Mouse (Mus musculus) limb, embryonic 14.5 days (tissue): ENCODE measurements around the gene Aspg. TPM values are rescaled to one million over a fixed set of nuclear protein-coding genes. Genes with fewer than 3 reads are reported as not detected.

Experiments
- ATAC-seq: fragments of 200-750 bp; cut with Nextera tagmentation; 2 replicates; pipeline ENCODE4 v1.8.0; 2017; ENCODE audit warnings: low read depth, moderate number of reproducible peaks, moderate TSS enrichment; ENCODE audit not compliant: low FRiP score
- DNase-seq: peaks from one replicate; pipeline ENCODE4 v3.0.0-alpha.2; 2015; ENCODE audit warnings: low spot score
- H3K27ac ChIP-seq: fragments of 300-500 bp; sonication (generic); replicated peaks from 2 replicates; pipeline ENCODE4 v1.5.1; 2014; ENCODE audit warnings: low read depth, mild to moderate bottlenecking, low read length, moderate library complexity, mixed read lengths
- H3K27me3 ChIP-seq: fragments of 300-500 bp; sonication (generic); 2 replicates; pipeline ENCODE4 v1.6.1; 2014; ENCODE audit warnings: low read length, mixed read lengths; ENCODE audit not compliant: control insufficient read depth, insufficient read depth
- H3K36me3 ChIP-seq: fragments of 300-500 bp; sonication (generic); 2 replicates; pipeline ENCODE4 v1.6.1; 2014; ENCODE audit warnings: mild to moderate bottlenecking, low read length, moderate library complexity, mixed read lengths; ENCODE audit not compliant: control insufficient read depth, insufficient read depth
- H3K4me1 ChIP-seq: fragments of 300-500 bp; sonication (generic); 2 replicates; pipeline ENCODE4 v1.6.1; 2014; ENCODE audit warnings: antibody characterized with exemption, low read length, mixed read lengths; ENCODE audit not compliant: control insufficient read depth, insufficient read depth
- H3K4me2 ChIP-seq: fragments of 300-500 bp; sonication (generic); replicated peaks from 2 replicates; pipeline ENCODE4 v1.6.1; 2014; ENCODE audit warnings: low read depth, mild to moderate bottlenecking, low read length, moderate library complexity; ENCODE audit not compliant: severe bottlenecking
- H3K4me3 ChIP-seq: fragments of 300-500 bp; sonication (generic); replicated peaks from 2 replicates; pipeline ENCODE4 v1.5.1; 2014; ENCODE audit warnings: low read length
- H3K9ac ChIP-seq: fragments of 300-500 bp; sonication (generic); 2 replicates; pipeline ENCODE4 v1.6.1; 2014; ENCODE audit warnings: mild to moderate bottlenecking, low read depth, low read length, moderate library complexity; ENCODE audit not compliant: severe bottlenecking
- H3K9me3 ChIP-seq: fragments of 300-500 bp; sonication (generic); 2 replicates; pipeline ENCODE4 v1.6.1; 2016; ENCODE audit warnings: low read length; ENCODE audit not compliant: control insufficient read depth
- POLR2A ChIP-seq: fragments of 200-500 bp; IDR thresholded peaks from 2 replicates; pipeline ENCODE4 v1.8.0; 2012; ENCODE audit warnings: inconsistent platforms, mild to moderate bottlenecking, moderate library complexity, borderline replicate concordance; ENCODE audit not compliant: insufficient read depth, insufficient read length; ENCODE audit errors: extremely low read depth
- WGBS: fragments of 180-500 bp; shearing (Covaris S2); extraction: QIAGEN DNeasy Blood & Tissue Kit; methylation state at CpG from one replicate; pipeline ENCODE4 v1.1.7; 2014; 5-methylcytosine and 5-hydroxymethylcytosine counted together
- polyA plus RNA-seq, 2 experiments: library from polyadenylated mRNA; depleted of rRNA in 1 of 2; stranded (reverse) in 1 of 2; unstranded in 1 of 2; fragments of >200 nt; fragmentation: Nextera tagmentation in 1 of 2; extraction: Ambion mirVana in 1 of 2; gene quantifications; 2 replicates each; pipeline versions ENCODE4 v1.2.1 to v1.2.3; 2012 to 2014

The Aspg gene
- polyA plus RNA-seq, 2 experiments = 2.5 to 4.7 TPM

DNA sequence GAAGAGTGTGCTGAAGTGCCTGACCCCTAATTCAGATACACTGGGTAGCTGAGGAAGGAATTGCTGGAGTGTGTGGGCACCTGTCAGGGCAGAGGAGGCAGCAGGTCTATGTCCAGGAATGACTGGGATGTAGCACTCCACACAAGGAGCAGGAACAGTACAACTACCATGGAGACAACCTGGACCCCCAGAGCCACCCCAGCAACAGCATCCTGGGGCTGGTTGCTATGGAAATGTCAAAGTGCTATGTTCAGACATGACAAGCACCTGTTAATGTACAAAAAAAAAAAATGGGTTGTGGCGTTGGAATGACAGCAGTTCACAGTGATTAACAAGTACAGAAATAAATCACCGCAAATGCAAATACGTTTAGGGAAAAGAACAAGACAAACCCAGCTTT is 20.2 kb upstream of the Aspg start:
- ATAC-seq = no peak
- WGBS = 69% methylated on average over 3 of the region's 3 CpGs

DNA sequence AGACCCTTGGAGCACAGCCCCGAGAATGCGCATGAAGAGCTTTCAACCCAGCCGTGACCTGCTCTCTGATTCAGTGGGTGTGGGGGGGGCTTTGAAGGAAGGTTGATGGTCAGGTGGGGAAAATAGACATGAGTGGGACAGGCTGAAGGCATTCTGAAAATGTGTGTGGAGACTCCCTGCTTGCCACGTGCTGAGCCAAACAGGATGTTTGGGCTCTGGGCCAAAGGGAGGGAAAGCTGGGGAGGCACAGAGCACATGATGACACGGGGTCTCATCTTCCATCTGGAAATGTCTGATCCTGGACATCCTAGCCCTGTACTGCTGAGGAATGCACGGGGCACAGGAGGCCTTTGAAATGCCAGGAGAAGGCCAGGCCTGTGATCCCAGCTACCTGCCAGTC is 19.8 kb upstream of the Aspg start:
- Histone ChIP-seq H3K4me1 (peaks cover 6% of the 10 kb centered on the region), H3K27me3 (no peaks in the 10 kb centered on the region), H3K9me3 (no peaks in the 10 kb centered on the region), H3K4me3 (no peak overlapping the region), H3K4me2 (no peak overlapping the region), H3K36me3 (no peaks in the 10 kb centered on the region), H3K27ac (0 out of 2 replicates have a peak overlapping the region, but pooled peaks have one; percentile 8), H3K9ac (no peak overlapping the region)
- DNase-seq (no peak), ATAC-seq (no peak)
- 46% methylated on average over 6 of the region's 6 CpGs for WGBS
- no peak for TF ChIP-seq POLR2A

More for the DNA sequence above, 20.2 kb upstream of the Aspg start:
- Histone ChIP-seq H3K9ac (no peak overlapping the region), H3K27me3 (no peaks in the 10 kb centered on the region), H3K4me3 (no peak overlapping the region), H3K4me2 (no peak overlapping the region), H3K36me3 (no peaks in the 10 kb centered on the region), H3K4me1 (peaks cover 6% of the 10 kb centered on the region), H3K27ac (no peak overlapping the region), H3K9me3 (no peaks in the 10 kb centered on the region)
- no peak for DNase-seq
- TF ChIP-seq POLR2A = no peak

DNA sequence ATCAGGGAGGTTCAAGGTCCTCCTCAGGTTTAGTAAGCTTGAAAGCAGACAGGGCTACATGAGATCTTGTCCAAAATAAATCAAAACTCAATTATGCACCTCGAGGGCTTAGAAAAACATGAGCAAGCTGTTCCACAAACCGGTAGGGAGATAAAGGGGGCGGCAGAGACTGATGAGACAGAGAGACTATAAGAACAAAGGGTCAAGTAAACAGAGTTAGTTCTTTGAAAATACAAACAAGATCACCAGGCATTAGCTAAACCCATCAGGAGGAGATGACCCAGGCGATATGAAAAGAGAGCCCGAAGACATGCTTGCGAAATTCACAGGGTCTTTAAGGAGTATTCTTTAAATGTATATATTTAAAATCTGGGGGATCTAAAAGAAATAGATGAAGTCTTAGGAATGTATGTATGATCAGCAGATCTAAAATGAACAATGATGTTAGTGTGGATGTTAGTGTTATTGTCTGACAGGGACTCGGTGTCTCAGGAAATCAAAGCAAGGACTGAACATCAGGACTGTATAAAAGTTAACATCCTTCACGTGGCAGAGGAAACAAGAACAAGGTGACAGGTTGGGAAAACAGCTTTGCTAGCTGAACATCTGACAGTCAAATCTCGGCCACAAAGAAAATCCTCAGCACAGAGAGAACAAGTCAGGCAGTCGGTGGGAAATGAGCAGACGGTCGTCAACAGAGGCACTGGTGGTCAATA is 17.7 kb upstream of the Aspg start:
- H3K4me2 ChIP-seq = no peak overlapping the region
- H3K27ac ChIP-seq = no peak overlapping the region
- no peak overlapping the region for H3K4me3 ChIP-seq
- 50% methylated on average over 12 of the region's 12 CpGs for WGBS
- no peaks in the 10 kb centered on the region for H3K9me3 ChIP-seq
- H3K36me3 ChIP-seq = no peaks in the 10 kb centered on the region
- H3K9ac ChIP-seq = no peak overlapping the region
- H3K4me1 ChIP-seq = peaks cover 6% of the 10 kb centered on the region
- TF ChIP-seq POLR2A = no peak
- ATAC-seq = no peak
- no peak for DNase-seq
- no peaks in the 10 kb centered on the region for H3K27me3 ChIP-seq

DNA sequence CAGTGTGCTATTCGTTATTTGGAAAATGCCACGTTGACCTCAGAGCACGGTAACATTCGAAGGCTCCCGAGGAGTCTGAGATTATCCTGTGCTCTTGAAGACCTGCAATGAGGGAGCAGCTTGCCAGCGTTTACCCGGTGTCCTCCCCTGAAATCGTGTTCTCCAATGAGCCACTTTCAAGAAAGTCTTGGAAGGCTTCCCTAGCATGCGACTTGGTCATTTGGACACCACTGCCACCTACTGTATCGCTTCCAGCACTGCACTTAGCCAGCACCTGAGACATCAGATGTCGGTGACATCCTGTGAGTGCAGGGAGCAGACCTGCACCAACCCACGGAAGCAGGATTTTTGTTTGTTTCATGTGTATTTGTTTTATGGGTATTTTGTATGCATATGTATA is 15.4 kb upstream of the Aspg start:
- peak; percentile 83 for DNase-seq
- peak overlapping the region; percentile 39 for H3K4me2 ChIP-seq
- peaks cover 6% of the 10 kb centered on the region for H3K4me1 ChIP-seq
- no peaks in the 10 kb centered on the region for H3K36me3 ChIP-seq
- peak overlapping the region; percentile 36; the same call in 1 of the 2 replicates for H3K9ac ChIP-seq
- H3K27me3 ChIP-seq = no peaks in the 10 kb centered on the region
- TF ChIP-seq POLR2A = no peak
- WGBS = 7% methylated on average over 12 of the region's 12 CpGs
- ATAC-seq = peak; percentile 63; the same call in 1 of the 2 replicates
- no peak overlapping the region for H3K27ac ChIP-seq
- H3K4me3 ChIP-seq = no peak overlapping the region
- no peaks in the 10 kb centered on the region for H3K9me3 ChIP-seq

DNA sequence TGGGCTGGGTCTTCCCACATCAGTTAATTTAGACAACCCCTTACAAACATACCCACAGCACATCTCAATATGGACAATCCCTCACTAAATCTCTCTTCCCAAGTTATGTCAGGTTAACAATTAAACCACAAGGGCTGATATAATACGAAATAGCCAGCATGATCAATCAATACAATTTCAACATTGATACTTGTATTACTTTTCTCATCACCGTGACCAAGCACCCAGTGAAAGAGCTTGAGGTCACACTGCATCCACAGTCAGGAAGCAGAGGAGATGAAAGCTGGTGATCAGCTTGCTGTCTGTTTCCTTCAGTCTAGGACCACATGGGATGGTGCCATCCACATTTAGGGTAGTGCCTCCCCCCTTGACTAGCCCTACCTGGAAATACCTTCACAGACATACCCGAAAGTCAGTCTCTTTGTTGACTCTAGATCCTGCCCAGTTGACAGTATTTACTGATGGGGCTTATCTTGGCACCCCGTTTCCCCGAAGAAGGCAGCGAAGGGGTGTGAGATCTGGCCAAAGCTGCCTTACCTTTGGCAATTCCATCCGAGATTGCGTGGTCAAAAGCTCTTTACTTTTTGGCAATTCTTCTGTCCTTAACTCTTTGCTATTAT is 12.1 kb upstream of the Aspg start:
- Histone ChIP-seq H3K9me3 (no peaks in the 10 kb centered on the region), H3K4me3 (no peak overlapping the region), H3K36me3 (no peaks in the 10 kb centered on the region), H3K27me3 (no peaks in the 10 kb centered on the region), H3K9ac (no peak overlapping the region), H3K4me2 (no peak overlapping the region), H3K4me1 (no peaks in the 10 kb centered on the region), H3K27ac (no peak overlapping the region)
- DNase-seq (no peak), ATAC-seq (no peak)
- 81% methylated on average over 8 of the region's 8 CpGs for WGBS
- no peak for TF ChIP-seq POLR2A
